Mouse (Mus musculus) bone marrow macrophage, adult 2 months (primary cell): ENCODE measurements around the gene Pxn.

Source experiments
- CTCF ChIP-seq: IDR thresholded peaks from 2 replicates; pipeline ENCODE4 v1.5.1; 2012; ENCODE audit warnings: low read depth, mild to moderate bottlenecking, low read length, moderate library complexity
- POLR2A ChIP-seq: IDR thresholded peaks from 2 replicates; pipeline ENCODE4 v1.6.1; 2012; ENCODE audit warnings: mild to moderate bottlenecking, low read depth, low read length, borderline replicate concordance

DNA sequence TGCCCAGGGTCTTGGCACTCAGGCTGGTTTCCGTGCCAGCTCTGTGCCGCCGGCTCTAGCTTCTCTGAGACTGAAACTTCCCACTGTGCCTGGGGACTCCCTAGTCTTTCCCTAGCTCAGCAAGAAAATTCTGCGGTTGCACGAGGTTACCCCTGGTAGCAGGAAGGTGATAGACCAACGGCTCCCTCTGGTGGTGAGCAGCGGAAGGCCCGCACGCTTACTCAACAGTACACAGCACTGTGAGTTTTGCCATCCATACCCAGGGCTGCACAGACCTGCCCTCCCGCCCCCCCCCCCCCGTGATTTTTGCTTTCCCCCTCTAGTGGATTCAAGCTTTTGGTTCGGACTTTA is 32.2 kb downstream of the Pxn start:
- peak; percentile 80 for TF ChIP-seq CTCF
- no peak for TF ChIP-seq POLR2A
